Mouse (Mus musculus): ENCODE measurements around the gene Dph5.

DNA sequence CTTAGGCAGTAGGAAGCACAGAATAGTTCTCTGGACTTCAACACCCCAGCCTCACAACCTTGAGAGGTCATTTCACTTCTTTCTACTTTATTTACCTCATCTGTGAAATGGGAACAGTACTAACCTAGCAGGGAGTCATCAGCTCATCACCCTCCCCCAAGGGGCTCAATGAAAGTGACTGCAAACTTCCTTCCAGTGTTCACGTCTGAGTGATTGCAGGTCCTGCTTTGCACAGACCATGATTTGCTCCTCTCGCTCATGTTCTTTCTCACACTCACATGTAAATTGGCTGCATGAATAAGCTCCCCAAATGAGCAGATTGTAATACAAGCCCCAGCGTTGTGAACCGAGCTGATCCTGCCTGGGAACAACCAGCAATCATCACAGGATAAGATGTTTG, 36.7 kb upstream of the Dph5 start:
- TF ChIP-seq CTCF (IDR thresholded peaks at IDR 0.05; ENCODE audit: control insufficient read depth, insufficient read depth, insufficient read length) (no peak), USF1 (IDR thresholded peaks at IDR 0.05; ENCODE audit: low read depth) (no peak)

All from C2C12 (cell line).